Mouse (Mus musculus) embryonic facial prominence, embryonic 10.5 days (tissue): ENCODE measurements at regions not wholly inside any gene's neighbourhood (a gene's known extent, or its start where the extent isn't known, plus 50 kb on each side); places are given as distances from the start of the nearest gene placed in this dataset.
A peak's percentile ranks its signal among the peaks of the same experiment; 100 is the strongest.

Experiments used
- DNase-seq: peaks from one replicate; pipeline ENCODE4 v3.0.0-alpha.2; 2017; ENCODE audit warnings: low spot score
- H3K27ac ChIP-seq: fragments of 300-500 bp; sonication (generic); replicated peaks from 2 replicates; pipeline ENCODE4 v1.5.1; 2016; ENCODE audit warnings: mild to moderate bottlenecking
- H3K27me3 ChIP-seq: fragments of 300-500 bp; sonication (generic); replicated peaks from 2 replicates; pipeline ENCODE4 v1.6.1; 2016; ENCODE audit warnings: low read depth, mild to moderate bottlenecking; ENCODE audit not compliant: poor library complexity, severe bottlenecking
- H3K36me3 ChIP-seq: fragments of 300-500 bp; sonication (generic); replicated peaks from 2 replicates; pipeline ENCODE4 v1.6.1; 2016; ENCODE audit warnings: mild to moderate bottlenecking, moderate library complexity
- H3K4me1 ChIP-seq: fragments of 300-500 bp; sonication (generic); 2 replicates; pipeline ENCODE4 v1.6.1; 2016
- H3K4me3 ChIP-seq: fragments of 300-500 bp; sonication (generic); 2 replicates; pipeline ENCODE4 v1.5.1; 2016; ENCODE audit warnings: mild to moderate bottlenecking, moderate library complexity
- H3K9me3 ChIP-seq: fragments of 300-500 bp; sonication (generic); 2 replicates; pipeline ENCODE4 v1.6.1; 2016; ENCODE audit warnings: mild to moderate bottlenecking
- WGBS: fragments of 180-500 bp; shearing (Covaris S2); methylation state at CpG from one replicate; pipeline ENCODE4 v1.1.7; 2016; 5-methylcytosine and 5-hydroxymethylcytosine counted together

DNA sequence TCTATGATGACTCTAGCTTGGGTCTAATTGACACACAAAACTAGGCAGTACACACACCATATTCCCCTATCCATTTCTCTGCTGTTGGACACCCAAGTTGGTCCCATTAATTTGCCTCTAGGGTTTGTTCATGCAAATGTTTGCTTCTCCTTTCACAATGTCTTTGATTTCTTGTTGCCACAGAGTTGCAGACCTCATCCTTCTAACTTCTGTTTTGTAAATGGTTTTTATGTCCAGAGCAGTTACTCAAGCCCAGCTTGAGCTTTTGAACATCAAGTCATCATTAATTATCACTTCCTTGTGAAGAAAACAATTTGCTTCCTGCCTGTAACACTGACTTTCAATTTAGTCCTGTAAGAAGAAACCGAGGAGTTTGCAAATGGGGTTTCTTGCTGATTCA is 122.6 kb upstream of the Egfl6 start:
- Histone ChIP-seq H3K27ac (no peak overlapping the region), H3K36me3 (no peaks in the 10 kb centered on the region), H3K9me3 (no peaks in the 10 kb centered on the region), H3K4me3 (no peak overlapping the region), H3K4me1 (no peaks in the 10 kb centered on the region), H3K27me3 (peaks cover 74% of the 10 kb centered on the region)
- DNase-seq, result no peak
- 79% methylated on average over 1 of the region's 1 CpGs for WGBS

DNA sequence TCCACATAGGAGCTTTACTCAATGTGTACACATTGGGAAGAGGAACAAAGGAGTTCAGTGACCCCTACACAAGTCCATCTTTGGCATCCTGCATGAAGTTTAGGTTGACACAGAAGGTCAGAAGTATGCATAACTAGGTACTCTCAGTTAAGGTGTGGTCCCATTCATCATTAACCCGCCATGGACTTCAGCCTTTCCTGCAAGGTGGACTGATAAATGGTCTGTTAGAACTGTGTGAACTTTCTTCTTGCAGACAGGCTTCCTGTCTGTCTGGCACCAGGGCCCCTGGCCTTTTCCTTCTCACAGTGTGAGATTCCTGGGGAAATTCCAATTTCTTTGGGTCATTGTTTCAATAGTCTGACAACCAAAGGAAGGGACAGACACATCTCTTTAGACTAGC is 121.5 kb upstream of the Egfl6 start:
- Histone ChIP-seq H3K4me3 (no peak overlapping the region), H3K36me3 (no peaks in the 10 kb centered on the region), H3K4me1 (no peaks in the 10 kb centered on the region), H3K9me3 (no peaks in the 10 kb centered on the region), H3K27me3 (peaks cover 63% of the 10 kb centered on the region), H3K27ac (no peak overlapping the region)
- no peak for DNase-seq
- 71% methylated on average over 1 of the region's 1 CpGs for WGBS

DNA sequence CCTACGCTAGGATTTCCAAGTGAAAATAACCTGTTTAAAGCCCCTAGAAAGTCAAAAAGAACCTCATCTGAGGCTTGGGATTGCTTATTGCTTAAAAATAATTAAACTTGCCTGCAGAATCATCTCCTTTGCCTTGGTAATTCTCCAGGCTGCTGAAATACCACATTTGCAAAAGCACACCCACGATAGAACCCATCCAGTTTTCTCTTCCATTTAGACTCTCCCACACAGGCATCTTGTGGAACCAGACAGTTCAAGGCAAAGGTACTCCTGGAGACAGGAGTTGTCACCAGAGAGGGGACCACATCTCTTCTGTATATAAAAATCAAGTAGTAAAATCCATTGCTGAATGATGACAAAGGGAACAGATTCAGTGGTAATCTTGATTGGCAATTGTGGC is 118.8 kb upstream of the Egfl6 start:
- WGBS, result 84% methylated on average over 2 of the region's 2 CpGs
- Histone ChIP-seq H3K27me3 (peaks cover 63% of the 10 kb centered on the region), H3K4me3 (no peak overlapping the region), H3K27ac (no peak overlapping the region), H3K9me3 (no peaks in the 10 kb centered on the region), H3K36me3 (no peaks in the 10 kb centered on the region), H3K4me1 (no peaks in the 10 kb centered on the region)
- no peak for DNase-seq

DNA sequence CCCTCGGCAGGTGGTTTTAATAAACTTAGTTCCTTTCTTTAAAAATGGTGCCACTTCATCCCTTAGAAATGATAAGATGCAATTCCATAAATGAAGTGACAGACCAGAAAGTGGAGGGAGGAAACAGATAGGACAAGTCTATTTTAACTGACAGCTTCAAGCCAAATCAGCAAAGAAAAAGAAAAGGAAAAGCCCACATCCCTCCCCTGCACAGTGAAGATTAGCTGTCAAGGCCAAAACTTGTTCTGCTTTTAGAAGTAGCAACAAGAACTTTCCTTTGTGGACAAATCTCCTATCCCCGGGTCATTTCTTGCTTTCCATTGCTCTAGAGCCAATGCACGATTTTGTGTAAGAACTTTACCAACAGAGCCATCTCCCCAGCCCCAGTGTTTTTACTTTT is 108.7 kb upstream of the Egfl6 start:
- Histone ChIP-seq H3K27ac (no peak overlapping the region), H3K36me3 (no peaks in the 10 kb centered on the region), H3K27me3 (peaks cover 90% of the 10 kb centered on the region), H3K4me1 (no peaks in the 10 kb centered on the region), H3K9me3 (no peaks in the 10 kb centered on the region), H3K4me3 (no peak overlapping the region)
- DNase-seq, result no peak
- WGBS, result 86% methylated on average over 3 of the region's 3 CpGs

DNA sequence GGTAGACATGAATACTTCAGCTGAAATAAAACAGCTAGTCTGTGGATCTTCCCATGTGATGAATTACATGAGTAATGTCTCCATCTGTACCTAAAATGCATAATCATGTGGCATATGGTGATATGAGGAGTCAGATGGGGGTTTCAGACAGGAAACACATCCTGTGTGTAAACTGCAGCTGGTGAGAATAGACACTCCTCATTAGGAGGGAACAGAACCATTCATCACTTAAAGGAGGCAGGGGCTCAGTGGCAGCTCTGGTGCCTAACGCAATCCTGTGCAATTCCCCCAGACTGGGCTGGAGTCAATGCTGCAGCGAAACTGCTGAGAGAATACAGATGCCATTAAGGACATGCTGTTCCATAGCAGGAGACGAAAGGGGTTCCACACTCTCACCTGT is 103.3 kb upstream of the Egfl6 start:
- no peaks in the 10 kb centered on the region for H3K9me3 ChIP-seq
- no peak overlapping the region for H3K27ac ChIP-seq
- H3K4me3 ChIP-seq, result no peak overlapping the region
- DNase-seq, result no peak
- H3K36me3 ChIP-seq, result no peaks in the 10 kb centered on the region
- no peaks in the 10 kb centered on the region for H3K4me1 ChIP-seq
- 87% methylated on average over 3 of the region's 3 CpGs for WGBS
- peaks cover 81% of the 10 kb centered on the region for H3K27me3 ChIP-seq

DNA sequence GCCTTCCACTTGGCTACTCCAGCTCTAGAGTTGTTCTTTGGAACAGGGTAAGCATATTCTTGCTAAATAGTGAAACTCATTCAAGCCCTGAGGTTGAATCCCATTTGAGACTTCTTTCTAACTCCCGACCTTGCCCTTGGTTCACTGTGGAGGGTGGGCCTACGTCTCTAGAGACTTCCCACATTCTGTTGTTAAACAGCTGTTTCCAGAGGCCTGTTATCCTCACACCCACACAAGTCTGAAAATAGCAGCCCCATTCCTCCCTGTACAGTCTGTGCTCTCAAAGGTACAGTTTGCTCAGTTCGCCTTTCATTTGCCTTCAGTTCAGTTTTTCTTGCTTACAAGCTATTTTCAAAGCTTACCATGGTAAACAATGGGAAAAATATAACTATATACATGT is 87.9 kb upstream of the Egfl6 start:
- no peaks in the 10 kb centered on the region for H3K9me3 ChIP-seq
- 86% methylated on average over 3 of the region's 3 CpGs for WGBS
- peaks cover 96% of the 10 kb centered on the region for H3K27me3 ChIP-seq
- no peak overlapping the region for H3K4me3 ChIP-seq
- DNase-seq, result no peak
- no peaks in the 10 kb centered on the region for H3K36me3 ChIP-seq
- H3K27ac ChIP-seq, result no peak overlapping the region
- H3K4me1 ChIP-seq, result no peaks in the 10 kb centered on the region

DNA sequence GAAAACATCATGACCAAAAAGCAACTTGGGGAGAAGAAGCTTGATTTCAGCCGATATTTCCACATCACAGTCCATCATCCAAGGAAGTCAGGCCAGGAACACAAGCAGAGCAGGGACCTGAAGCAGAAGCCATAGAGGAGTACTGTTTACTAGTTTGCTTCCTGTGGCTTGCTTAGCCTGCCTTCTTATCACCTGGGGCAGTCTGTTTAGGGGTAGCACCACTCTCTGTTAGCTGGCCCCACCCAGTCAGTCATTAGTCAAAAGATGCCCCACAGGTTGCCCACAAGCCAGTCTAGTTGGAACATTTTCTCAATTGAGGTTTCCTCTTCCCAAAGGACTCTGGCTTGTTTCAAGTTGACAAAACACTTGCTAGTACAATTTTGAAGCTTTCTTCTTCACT is 87.1 kb upstream of the Egfl6 start:
- no peak overlapping the region for H3K4me3 ChIP-seq
- H3K4me1 ChIP-seq, result no peaks in the 10 kb centered on the region
- no peaks in the 10 kb centered on the region for H3K36me3 ChIP-seq
- H3K27me3 ChIP-seq, result peaks cover 96% of the 10 kb centered on the region
- H3K27ac ChIP-seq, result no peak overlapping the region
- H3K9me3 ChIP-seq, result no peaks in the 10 kb centered on the region
- 95% methylated on average over 1 of the region's 1 CpGs for WGBS
- DNase-seq, result no peak

DNA sequence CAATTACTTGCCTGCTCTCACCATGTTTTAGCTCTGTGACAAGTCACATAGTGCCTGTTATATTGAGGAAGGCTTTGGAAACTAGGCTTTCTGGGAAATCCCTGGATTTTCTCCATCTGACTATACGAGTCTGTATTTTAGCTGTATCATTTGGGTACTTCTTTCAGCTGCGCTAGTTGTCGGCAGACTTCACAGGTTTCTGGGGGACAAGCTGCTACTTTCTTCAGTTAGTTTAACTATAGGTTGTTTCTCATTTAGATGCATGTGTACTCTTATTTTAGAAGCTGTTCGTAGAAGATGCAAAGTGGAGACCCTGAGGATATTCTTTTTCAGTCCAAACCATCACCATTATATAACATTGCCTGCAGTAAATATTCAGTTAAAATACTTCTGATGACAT is 86.3 kb upstream of the Egfl6 start:
- Histone ChIP-seq H3K27ac (no peak overlapping the region), H3K4me3 (no peak overlapping the region), H3K36me3 (no peaks in the 10 kb centered on the region), H3K27me3 (peaks cover 96% of the 10 kb centered on the region), H3K9me3 (no peaks in the 10 kb centered on the region), H3K4me1 (no peaks in the 10 kb centered on the region)
- DNase-seq, result no peak
- 94% methylated on average over 4 of the region's 4 CpGs for WGBS

DNA sequence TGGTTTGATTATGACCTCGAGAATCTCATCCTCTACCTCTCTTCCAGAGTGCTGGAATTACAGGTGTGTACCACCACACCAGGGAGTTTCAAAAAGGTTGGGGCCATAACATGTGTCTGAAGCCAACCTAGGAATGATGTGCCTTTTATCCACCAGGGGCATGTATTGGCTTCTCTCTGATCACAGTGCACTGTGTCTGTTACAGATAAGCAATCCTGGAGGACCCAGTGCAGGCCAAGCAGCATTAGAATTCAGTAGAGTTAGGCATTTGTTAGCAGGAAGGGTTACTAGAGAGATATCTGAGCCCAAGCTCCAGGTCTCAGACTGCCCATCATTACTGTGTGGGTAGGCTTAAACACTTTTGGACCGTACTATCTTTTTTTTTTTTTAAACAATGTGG is 80.8 kb upstream of the Egfl6 start:
- Histone ChIP-seq H3K27ac (no peak overlapping the region), H3K4me3 (no peak overlapping the region), H3K4me1 (no peaks in the 10 kb centered on the region), H3K27me3 (peaks cover 99% of the 10 kb centered on the region), H3K9me3 (no peaks in the 10 kb centered on the region), H3K36me3 (no peaks in the 10 kb centered on the region)
- 75% methylated on average over 2 of the region's 2 CpGs for WGBS
- no peak for DNase-seq

DNA sequence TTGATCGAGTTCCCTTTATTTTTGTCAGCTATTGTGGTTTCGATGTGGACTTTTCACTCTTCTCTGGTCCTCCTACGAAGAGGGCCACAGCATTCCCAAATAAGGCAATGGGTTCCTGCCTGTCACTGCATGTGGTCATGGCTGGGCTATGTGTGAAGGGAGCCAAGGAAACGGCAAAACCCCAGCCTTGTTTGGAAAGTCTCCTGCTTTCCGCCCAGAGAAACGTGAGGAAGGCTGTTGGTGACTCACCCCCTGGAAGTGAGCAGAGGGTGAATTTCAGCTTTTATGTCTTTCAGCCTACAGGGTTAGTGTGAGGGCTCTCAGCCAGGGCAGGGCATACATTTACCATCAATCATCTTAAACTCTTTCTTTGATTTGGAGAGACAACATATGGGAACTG is 76.3 kb upstream of the Egfl6 start:
- Histone ChIP-seq H3K27me3 (peaks cover 96% of the 10 kb centered on the region), H3K27ac (no peak overlapping the region; the same call in 1 of the 2 replicates), H3K9me3 (no peaks in the 10 kb centered on the region), H3K4me3 (no peak overlapping the region), H3K36me3 (no peaks in the 10 kb centered on the region), H3K4me1 (0 out of 2 replicates have a peak, but pooled peaks cover 2% of the 10 kb centered on the region)
- DNase-seq, result peak; percentile 13
- WGBS, result 49% methylated on average over 6 of the region's 6 CpGs

DNA sequence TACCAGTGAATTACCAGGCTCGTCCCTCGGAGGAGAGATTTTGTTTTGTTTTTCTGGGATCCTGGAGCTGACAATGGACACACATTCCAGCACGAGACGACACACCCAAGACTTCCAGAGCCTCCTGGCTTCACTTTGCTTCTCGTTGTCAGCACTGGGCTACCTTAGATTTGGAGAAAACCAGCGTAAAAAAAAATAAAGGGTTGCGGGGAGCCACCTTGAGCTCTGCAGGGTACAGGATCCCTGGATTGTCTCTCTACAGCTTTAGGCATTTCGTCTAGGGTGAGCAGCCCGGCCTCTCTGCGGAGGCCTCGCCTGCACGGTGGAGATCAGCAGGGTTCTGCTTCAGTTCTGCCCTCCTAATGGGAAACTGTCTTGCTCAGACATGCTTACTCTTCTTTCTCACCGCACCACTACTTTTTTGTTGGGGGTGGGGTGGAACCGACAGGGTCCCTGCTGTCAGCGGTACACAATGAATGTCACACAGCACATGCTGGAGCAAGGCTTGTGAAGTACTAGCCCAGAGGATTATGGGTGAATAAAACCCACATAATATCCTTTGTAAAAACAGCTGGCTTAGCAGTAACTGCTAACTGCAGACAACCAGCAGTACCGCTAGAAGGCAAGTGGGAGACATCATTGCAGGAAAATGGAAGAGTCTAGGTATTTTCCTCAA is 75.7 kb upstream of the Egfl6 start:
- Histone ChIP-seq H3K9me3 (no peaks in the 10 kb centered on the region), H3K27ac (peak overlapping the region; percentile 81), H3K27me3 (peaks cover 96% of the 10 kb centered on the region), H3K4me1 (0 out of 2 replicates have a peak, but pooled peaks cover 2% of the 10 kb centered on the region), H3K36me3 (no peaks in the 10 kb centered on the region), H3K4me3 (peak overlapping the region; percentile 41)
- WGBS, result 22% methylated on average over 16 of the region's 16 CpGs
- no peak for DNase-seq

DNA sequence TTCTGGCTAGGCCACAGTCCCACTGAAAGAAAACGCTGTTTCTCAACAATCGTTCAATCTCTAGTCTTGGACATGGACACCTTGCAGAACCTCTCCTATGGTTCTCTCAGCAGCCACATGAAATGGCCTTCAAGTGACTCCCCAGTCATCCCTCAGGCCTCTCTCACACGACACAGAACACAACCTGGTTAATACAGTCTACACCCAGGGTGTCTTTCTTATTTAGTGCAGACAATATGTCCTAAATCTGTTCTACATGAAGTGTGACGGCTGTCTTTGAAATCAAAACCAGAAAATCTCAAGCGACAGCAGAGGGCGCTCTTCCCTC is 75.2 kb upstream of the Egfl6 start:
- peak; percentile 75 for DNase-seq
- Histone ChIP-seq H3K9me3 (no peaks in the 10 kb centered on the region), H3K27ac (no peak overlapping the region), H3K27me3 (peaks cover 96% of the 10 kb centered on the region), H3K4me1 (0 out of 2 replicates have a peak, but pooled peaks cover 2% of the 10 kb centered on the region), H3K36me3 (no peaks in the 10 kb centered on the region), H3K4me3 (peak overlapping the region; percentile 41; the same call in 1 of the 2 replicates)
- 30% methylated on average over 6 of the region's 6 CpGs for WGBS

DNA sequence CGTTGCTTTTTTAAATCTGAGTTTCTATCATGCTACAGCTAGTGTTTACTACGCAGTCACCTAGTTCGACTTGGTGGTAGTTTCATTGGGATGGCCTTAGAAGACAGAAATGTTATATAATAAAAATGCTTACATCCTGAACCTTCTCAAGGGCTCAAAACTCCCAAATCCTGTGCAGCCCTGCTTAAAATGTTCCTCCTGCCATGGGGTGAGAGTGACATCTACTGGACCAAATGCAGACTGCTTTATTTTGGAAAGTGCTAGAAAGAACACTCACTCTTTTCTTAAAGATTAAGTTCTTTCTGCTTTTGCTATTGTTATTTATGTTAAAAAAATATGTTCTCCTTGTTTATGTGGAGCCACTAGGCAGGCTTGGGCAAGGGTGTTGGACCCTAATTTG is 66.9 kb upstream of the Egfl6 start:
- no peak overlapping the region for H3K27ac ChIP-seq
- DNase-seq, result peak; percentile 21
- H3K4me3 ChIP-seq, result no peak overlapping the region
- 60% methylated on average over 3 of the region's 3 CpGs for WGBS
- H3K4me1 ChIP-seq, result no peaks in the 10 kb centered on the region
- H3K27me3 ChIP-seq, result peaks cover 60% of the 10 kb centered on the region
- H3K36me3 ChIP-seq, result no peaks in the 10 kb centered on the region
- H3K9me3 ChIP-seq, result no peaks in the 10 kb centered on the region

DNA sequence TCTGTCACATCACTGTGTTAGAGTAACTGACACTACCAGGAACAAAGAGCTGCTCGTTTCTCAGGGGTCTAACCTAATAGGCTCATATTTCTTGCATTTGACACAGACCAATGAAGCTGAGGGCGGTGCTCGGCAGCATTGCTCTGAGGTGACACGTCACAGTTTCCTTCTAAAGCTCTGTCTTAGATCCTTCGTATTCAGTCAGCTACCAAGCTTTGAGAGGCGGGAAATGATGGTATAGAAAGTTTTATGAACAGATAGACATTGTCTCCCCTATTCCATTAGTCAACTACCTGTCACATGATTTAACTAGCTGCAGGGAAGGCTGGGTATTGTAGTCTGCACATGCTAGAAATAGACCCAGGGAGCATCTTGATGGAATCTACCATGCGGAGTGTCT is 60.2 kb upstream of the Egfl6 start:
- Histone ChIP-seq H3K9me3 (no peaks in the 10 kb centered on the region), H3K27ac (no peak overlapping the region), H3K36me3 (no peaks in the 10 kb centered on the region), H3K4me3 (no peak overlapping the region), H3K27me3 (peaks cover 51% of the 10 kb centered on the region), H3K4me1 (no peaks in the 10 kb centered on the region)
- WGBS, result 69% methylated on average over 7 of the region's 7 CpGs
- no peak for DNase-seq
